Mouse (Mus musculus): ENCODE data around the gene Neurl1b.
A peak's percentile ranks its signal among the peaks of the same experiment; 100 is the strongest.

The Neurl1b gene

DNA sequence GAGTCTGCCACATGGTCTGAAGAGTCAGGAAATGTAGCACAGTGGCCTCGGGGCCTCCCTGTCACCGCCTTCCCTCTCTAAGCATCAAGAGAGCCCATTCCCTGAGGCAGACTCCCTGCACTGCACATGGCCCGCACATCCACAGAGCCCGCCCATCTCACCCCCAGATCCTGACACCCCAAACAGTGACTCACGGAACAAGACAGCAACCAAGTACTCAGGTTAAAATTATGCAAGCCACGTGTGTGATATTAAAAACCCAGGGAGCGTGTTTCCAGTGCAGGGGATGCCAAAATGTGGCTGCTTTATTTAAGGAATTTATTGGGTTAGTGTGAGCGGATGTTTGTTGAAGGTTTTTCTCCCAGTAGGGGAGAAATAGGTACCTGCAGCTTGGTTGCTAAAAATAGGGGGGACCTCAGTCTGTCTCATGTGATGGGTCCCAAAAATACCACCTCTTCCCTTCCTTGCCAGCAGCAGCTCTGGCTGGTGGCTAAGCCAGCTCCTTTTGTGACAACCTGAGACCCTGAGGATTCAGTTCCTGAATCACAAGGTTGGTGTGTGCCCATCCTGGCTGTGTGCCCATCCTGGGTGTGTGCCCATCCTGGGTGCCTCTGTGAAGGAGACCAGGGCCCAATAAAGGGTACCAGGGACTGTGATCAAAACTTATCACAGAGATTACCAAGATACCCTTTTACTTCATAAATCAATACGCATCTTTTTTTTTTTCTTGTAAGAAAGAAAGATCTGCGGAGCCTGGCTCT, 9.1 kb upstream of the Neurl1b start:
- DNase-seq: no peak

DNA sequence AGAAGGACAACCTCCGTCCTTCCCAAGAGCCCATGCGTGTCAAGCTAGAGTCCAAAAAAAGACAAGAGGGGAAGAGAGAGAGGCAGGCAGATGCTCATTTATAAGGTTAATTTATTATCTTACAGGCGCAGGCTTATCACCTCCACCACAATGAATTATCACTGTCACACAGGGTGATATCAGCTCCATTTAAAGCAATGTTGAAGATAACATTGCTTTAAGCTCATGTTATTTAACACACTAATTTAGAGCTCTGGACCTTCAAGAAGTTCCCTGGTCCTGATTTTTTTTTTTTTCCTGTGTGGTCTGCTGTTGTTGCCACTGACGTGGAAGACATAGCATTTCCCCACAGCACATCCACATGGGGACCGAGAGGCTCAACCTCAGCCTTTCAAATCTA, 1.7 kb upstream of the Neurl1b start:
- no peak for DNase-seq

DNA sequence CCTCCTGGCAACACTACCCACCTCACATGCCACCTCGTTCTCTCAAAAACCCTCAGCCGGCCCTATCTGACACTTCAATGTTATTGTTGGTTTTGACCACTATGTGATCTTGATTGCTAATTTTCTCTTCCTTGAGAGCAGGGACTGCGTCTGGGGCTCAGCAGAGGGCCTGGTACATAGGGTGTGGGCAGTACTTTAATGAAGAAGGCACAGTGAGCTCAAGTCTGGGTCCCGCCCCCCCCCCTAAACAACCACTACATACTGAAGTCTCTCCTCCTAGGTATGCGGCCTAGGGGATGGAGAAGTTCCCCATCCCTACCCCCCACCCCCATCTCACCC, 476 bp upstream of the Neurl1b start:
- DNase-seq: no peak

DNA sequence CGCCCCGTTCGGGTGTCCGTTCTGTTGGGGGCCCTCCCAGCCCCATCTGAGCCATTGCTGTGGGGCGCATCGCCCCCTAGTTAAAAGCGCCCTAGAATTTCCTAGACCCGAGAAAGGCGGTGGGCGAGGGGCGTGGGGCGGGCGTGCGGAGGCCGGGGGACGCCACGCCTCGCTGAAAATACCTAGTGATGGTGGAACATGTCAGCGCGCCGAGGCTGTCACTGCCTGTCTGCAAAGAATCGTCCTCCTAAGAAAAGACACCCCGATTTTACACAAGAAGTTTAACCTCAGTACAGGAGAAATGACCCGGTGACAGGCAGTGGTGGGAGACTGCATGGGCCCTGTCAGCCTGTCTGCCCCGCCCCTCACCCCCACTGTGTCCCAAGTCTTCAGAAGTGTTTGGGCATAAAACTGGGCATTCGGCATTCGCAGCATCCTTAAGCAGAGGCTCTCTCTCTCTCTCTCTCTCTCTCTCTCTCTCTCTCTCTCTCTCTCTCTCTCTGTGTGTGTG, 781 bp downstream of the Neurl1b start:
- DNase-seq: peak; percentile 37

DNA sequence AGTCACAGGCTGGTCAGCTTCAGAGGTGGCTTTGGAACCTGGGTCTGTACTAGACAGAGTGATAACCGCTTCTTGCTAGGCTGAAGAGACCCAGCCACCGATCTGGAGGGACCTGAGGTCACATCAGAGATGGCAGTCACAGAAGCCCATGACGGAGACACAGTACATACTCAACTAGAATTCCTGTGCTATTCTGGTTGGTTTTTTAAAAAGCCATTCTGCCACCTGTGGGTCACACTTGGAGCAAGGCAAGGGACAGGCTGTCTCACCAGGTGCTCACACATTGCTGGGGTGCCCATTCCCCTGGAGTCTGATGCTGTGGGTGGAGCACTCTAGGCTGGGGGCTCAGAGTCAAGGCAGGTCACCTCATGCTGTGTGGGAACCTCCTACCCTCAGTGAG, 1.5 kb downstream of the Neurl1b start:
- DNase-seq: no peak

DNA sequence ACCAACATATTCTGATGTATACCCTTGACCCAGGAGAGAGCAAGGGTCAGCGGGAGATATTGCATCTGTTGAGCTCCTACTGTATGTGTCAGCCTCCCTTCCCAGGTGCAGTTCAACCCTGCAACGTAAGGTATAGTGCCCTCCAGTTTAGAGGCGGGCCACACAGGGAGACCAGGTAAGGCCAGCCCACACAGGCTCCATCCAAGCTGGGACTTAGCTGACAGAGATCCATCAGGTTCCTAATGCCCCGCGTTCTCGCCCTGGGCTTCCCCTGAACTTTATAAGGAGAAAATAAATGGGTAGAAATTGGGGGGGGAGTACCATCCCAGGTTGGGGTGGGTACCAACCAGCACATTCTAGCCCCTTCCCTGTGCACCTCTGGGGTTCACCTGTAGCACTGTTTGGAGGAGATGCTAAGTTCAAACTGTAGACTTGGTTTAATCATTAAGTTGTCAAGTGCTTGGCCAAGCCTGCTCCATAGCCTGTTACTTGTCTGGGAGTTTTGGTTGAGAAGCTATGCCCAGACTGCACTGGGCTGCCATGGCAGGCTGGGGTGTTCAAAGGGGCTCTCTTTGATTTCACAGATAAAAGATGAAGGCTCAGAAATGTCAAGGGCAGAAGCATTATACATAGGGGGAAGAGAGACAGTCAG, 3.3 kb downstream of the Neurl1b start:
- peak; percentile 41 for DNase-seq

DNA sequence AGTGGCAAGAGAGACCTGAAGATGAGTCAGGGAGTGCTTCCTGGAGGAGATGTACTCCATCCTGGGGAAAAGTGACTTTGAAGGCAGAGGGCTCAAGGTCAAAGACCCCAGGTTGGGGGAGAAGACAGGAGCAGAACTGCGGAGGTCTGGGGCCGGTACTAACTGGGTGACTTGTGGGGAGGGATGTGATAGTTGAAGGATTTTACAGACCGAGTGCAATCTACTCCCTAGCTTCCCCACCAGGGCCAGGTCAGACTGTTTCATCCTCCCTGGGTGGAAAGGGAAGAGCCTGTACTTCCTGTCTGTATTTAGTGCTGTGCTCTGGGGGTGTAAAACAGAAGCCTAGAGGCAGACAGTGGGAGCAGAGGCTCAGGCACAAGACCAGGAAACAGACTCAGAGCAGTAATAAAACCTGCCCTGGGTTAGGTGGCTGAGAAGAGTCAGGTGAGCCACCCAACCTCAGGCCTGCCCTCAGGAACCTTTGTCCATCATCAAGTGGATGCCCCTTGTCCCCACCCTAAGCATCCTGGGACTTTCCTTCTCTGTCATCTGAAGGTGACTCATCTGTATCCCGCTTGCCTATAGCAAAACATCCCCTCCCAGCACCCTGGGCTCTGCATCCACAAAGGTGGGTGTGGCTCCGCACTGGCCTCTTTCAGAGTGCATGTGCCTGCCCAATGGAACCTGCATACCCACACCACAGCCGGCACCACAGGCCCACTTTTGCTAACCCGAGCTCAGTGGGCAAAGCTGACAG, 6.0 kb downstream of the Neurl1b start:
- peak; percentile 45 for DNase-seq

DNA sequence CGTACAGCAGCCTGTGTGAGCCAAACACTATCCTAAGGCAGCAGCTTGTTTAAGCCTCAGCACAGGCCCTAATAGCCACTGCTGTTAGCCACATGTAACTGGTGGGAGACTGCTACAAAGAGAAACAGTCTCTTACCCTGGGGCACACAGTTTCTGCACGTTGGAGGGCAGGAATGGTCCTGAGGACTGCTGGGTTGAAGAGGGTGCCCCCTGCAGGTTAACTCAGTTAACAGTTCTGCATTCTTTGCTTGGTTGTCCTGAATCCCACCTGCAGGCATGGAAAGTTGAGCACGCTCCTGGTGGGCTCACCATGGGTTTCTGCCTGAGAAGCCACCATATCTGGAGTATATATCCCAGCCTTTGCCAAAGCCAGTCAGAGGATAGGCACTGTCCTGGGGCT, 6.9 kb downstream of the Neurl1b start:
- peak; percentile 63 for DNase-seq

DNA sequence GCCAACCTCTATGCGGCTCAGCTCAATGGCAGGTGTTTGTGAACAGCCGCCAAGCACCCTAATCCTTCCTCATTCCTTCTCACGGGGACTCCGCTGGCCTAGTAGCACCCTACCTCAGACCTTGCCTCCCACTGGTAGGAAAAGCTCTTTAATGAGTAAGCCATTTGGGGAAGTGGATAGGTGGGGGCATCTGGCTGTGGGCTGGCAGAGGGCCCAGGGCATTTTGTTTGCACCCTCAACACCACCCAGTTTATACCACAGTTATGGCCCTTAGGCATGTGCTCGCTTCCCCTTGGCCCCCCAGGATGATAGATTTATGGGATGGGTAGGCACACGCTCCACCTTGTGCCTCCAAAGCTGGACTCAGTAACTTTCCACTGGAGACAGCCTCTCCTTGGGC, 7.8 kb downstream of the Neurl1b start:
- DNase-seq: peak; percentile 94

DNA sequence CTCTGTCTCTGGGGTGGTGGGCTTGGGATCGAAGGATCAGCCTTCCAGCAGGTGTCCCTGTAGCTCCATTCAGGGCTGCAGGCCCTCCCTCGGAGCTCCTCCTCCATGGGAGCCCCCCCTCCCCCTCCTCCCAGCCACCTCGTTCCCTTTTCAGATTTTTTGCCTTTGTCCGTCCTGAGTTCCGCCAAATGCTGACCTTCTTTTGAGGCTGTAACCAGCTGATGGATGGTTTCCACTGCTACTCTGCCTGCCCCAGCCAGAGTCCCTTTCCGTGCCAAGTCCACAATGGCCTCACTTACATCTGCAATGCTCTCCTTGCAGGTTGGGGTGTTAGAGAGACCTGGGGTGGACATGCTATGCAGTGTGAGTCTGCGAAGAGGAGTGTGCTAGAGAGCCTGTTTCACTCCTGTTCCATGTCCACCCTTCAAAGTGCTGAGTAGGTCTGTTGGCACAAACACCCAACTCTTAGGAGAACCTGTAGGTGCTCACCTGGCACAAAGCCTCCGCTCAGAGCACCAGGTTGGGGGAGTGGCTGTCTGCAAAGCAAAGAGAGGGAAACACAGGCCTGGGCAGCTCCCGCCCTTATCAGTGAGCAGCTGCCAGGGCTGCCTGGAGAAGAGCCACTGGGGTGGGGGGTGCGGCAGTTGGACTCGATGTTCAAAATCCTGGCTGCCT, 9.5 kb downstream of the Neurl1b start:
- DNase-seq: peak; percentile 85

DNA sequence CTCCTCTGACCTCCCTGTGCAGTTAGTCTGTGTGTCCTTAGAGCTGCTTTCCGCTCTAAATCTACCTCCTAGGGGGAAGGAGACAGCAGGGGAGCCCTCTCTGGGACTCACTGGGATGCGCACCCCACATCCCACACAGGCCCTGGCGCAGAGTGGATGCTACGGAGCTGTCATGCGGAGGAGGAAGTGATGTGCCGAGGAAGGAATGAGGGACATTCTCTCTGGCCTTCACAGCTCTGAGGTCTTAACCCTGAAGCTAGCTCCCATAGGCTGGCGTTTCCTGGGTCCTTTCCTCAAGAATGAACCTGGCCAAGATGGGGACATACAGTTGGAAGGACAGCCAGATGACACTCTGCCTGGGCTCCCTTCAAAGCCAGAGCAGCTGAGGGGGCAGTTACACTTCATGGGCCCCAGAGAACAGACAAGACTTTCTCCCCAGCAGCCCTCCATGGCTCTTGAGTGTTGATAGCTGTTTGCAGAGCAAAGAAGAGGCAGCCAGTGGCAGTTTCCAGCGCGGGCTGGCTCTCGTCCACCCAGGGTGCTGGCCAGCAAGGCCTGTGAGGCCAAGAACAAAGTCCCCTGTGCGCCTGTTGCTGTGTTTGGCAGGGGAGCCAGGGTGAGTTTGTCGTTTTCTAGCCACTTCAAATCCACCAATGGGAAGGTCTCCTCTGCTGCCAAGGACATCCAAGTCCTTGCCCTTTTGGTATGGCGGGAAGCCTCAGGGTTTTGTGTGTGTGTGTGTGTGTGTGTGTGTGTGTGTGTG, 10.5 kb downstream of the Neurl1b start:
- DNase-seq: peak; percentile 90

DNA sequence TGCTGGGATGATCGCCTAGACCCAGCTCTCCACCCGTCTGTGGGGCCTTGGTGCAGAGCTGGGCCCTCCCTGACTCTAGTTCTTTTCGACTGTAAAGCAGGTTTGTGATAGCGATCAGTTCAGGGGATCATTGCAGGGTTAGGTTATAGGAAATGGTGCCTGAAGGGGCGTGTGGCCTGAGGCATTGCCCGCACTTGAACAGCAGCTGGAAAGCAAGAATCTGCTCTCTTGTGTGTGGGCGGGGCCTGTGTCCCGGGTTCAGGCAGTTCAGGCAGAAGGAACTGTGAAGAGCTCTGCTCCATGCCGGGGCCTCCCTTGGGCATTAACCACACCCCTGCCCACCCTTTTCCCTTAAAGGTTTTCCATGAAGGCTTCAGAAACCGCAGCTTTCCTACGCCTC, 18.7 kb downstream of the Neurl1b start:
- no peak for DNase-seq

DNA sequence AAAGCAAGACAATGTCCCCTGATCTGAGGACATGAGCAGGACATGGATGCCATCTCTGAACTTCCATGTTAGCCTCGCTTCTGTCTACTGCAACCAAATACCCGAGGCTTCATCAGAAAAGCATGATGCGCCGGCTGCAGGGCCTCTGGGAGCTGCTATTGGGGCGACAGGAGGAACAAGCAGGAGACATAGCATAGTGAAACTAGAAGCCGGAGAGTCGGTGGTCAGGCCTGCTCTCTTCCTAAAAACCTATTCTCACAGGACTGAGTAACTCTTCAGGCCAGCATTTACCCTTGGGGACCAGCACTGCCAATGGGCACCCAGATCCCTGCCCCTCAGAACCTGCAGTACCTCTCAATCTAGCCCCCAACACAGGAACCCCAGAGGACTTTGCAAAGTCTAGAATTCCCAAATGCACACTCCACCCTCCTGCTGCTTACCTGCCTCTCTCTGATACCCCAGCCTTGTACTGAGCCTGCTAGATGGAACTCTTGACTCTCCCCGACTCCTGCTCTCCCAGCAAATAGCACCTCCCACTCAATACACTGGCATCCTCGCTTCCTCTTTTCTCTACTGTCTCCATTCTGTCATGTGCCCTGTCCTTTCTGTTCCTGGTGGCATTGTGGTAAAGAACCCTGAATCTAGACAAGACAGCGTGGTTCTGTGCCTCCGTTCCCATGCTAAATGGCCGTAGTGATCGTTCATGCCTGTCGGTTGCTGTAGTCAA, 22.6 kb downstream of the Neurl1b start:
- DNase-seq: no peak

DNA sequence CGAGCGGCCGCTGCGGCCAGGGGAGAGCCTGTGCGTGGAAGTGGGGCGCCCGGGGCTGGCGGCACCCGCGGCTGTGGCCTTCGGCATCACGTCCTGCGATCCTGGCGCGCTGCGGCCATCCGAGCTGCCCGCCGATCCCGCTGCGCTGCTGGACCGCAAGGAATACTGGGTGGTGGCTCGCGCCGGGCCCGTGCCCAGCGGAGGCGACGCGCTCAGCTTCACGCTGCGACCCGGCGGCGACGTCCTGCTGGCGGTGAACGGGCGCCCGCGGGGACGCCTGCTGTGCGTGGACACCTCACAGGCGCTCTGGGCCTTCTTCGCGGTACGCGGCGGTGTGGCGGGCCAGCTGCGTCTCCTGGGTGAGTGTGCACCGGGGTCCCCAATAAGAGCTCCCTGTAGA, 24.4 kb downstream of the Neurl1b start:
- no peak for DNase-seq

DNA sequence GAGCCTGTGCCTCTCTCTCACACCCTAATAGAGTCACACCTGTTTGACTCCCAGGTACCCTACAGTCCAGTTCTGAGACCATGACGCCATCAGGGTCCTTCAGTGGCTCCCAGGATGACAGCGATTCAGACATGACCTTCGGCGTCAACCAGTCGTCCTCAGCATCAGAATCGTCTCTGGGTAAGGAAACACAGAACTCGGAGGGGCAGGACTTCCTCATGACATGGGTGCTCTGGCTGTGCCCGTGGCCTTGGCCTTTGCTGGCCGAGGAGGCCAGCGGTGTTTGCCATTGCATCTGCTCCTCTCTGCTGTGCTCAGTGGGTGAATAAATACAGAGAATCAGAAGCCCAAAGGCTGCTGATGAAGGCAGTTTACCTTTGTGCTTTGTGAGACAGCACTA, 26.4 kb downstream of the Neurl1b start:
- no peak for DNase-seq

DNA sequence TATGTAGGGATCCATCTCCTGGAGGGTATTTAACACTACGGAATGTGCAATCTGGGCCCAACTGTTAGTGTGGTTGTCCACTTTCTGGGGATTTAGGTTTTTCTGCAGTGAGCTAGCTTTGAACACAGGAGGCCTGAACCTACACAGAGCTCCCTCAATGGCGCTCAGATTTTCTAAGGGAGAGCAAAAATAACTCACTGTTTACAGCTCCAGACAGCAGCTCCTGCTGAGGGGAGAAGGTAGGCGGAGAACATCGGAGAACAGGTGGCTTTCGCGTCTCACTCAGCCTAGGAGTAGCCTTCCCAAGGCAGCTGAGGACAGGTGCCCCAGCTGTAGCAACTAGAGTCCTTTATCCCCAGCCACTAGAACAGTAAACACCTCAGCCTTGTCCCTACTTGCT, 27.6 kb downstream of the Neurl1b start:
- no peak for DNase-seq

DNA sequence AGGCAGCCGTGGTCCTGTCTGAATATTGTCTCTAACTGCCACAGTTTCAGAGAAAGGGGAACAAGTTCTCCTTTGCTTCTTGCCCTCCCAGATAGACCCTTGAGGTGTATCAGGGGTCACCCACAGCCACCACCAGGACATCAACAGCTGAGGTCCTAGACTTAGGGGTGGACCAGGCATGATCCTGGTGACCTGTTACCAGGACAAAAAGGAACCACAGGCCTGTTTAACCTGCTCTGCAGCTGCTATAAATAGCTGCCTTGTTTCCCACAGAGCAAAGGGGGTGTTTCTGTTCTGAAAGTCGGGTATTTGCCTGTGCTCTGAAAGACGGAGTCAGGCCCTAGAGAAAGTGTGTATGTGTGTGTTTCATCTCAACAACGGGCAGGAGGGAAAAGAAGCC, 29.2 kb downstream of the Neurl1b start:
- no peak for DNase-seq

DNA sequence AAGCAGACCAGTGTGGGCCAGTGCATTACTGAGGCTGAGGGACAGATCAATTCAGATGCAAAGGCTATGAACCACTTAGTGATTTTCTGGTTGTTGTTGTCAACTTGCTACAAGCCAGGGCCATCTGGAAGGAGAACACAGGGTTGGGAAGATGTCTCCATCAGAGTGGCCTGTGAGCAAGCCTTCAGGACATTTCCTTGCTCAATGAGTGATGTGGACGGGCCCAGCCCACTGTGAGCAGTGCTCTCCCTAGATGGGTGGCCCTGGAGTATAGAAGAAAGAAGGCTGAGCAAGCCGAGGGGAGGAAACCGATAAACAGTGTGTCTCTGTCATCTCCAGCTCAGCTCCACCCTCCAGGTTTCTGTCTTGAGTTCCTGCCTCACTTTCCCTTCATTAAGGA, 34.8 kb downstream of the Neurl1b start:
- no peak for DNase-seq

DNA sequence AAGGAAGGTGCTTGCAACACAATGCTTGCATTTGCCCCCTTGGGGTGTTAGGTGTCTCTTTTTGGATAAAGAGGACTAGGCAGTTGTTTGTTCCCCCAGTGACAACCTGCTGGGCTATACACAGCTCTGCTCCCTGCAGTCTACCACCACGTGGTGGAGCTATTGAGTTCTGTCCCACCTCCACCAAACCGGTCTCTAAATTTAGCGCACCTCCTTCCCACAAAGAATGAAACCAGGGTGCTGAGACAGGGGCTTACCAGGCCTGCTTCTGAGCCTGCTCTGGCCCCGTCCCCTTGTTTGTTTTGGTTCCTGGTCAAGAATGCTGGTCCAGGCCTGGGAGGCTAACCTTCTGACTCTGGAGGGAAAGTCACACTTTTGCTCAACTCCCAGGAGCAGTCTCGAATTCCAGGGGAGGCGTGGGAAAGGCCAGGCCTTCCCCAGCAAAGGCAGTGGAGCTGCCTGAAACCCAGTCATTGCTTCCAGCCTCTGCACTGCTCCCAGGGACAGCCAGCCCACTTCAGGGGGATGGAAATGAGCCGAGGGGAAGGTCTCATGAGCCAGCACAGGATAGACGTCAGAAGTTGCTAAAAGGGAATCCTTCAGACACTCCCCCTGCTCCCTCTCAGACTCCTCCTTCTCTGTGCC, 37.1 kb downstream of the Neurl1b start:
- DNase-seq: peak; percentile 81

DNA sequence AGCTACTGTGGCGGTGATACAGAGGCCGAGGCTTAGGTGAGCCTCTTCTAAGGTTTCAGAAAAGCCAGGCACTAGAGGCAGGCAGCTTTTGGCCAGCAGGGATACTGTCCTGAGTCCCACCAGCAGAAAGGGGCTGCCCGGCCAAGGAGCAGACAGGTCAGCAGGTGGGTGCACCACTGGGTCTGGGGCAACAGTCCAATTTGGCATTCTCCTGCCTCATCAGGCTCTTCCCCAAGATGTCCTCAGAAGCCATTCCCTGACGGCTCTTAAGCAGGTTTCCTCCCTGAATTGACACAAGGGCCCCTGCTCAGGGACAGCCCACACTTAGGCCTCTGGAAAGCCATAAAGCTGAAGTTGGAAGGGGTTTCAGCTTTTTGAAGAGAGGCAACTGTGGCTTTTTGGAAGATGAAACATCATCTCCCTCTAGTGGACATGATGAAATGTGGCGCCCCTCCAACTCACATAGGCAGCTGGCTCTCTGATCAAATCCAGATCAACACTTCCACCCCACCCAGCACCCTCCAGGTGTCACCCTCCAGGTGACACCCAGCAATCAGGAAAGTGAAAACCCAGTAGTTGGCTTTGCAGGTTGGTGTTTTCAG, 37.8 kb downstream of the Neurl1b start:
- peak; percentile 83 for DNase-seq

DNA sequence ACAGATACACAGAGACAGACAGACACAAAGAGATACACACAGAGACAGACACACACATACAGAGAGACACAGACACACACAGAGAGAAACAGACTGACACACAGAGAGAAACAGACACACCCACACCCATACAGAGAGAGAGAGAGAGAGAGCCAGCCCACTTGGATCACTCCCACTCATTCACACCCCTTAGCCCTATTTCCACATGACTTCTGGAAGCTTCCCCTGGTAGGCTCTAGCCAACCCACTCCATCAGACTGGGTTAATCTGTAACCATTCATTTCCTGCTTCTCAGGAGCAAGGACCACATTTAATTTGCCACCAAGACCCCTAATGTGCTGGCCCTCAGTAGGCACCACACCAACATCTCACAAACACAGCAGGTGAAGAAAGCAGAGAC, 42.9 kb downstream of the Neurl1b start:
- DNase-seq: no peak

Measured in kidney, postnatal 14 days (tissue).